ENCODE assay signal across 25 mouse cellular contexts in the genomic region with DNA sequence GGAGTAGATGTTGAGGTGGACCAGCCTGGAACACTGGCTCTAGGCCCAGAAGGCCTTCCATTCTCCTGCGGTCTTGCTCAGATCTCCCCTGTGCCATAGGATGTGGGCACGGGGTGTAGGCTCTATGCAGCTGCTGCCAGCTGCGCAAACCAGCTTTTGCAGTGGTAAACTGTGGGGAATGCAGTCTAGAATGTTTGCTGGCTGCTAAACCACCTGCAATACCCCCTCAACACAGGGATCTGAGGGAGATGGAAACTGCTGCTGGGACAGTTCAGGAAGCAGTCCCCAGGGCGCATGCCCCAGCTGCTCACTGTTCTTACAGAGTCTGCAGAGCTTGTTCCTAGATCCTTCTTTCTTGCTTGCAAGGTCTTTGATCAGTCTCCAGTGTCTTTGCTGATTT.
A peak's percentile ranks its signal among the peaks of the same experiment; 100 is the strongest.
DNase-seq lines count a peak whose midpoint lies in the region; ATAC-seq and TF ChIP-seq lines count a peak whose summit lies in the region.
"Had no signal": no experiment of that assay in that cellular context is flagged by ENCODE, and none has a peak within 500 bp of the region (broad histone marks: within the 10 kb centered on the region; RNA-seq: fewer than 3 reads in every experiment).

No protein-coding gene starts in this region.

- 90% methylated on average over 4 of the region's 4 CpGs for WGBS in midbrain, embryonic 10.5 days
- WGBS in midbrain, embryonic 15.5 days, result 92% methylated on average over 4 of the region's 4 CpGs
- 13% methylated on average over 4 of the region's 4 CpGs for WGBS in thymus, adult 2 months
- WGBS in hindbrain, embryonic 13.5 days, result 97% methylated on average over 4 of the region's 4 CpGs

- H3K4me1 ChIP-seq in midbrain, embryonic 10.5 days, result no peaks in the 10 kb centered on the region
- H3K4me1 ChIP-seq in midbrain, embryonic 15.5 days, result no peaks in the 10 kb centered on the region
- peaks cover 16% of the 10 kb centered on the region for H3K4me1 ChIP-seq in thymus, adult 2 months (replicated peaks; ENCODE audit: control insufficient read depth, insufficient read depth, low read length)
- peaks cover 7% of the 10 kb centered on the region; the same call in 1 of the 2 replicates for H3K4me1 ChIP-seq in hindbrain, embryonic 13.5 days (replicated peaks)
- H3K4me1 ChIP-seq: embryonic facial prominence, embryonic 12.5 days; embryonic facial prominence, embryonic 15.5 days had no signal

- no peak overlapping the region for H3K4me2 ChIP-seq in midbrain, embryonic 15.5 days
- H3K4me2 ChIP-seq in hindbrain, embryonic 13.5 days, result no peak overlapping the region
- H3K4me2 ChIP-seq: embryonic facial prominence, embryonic 12.5 days; embryonic facial prominence, embryonic 15.5 days; heart, embryonic 11.5 days; hindbrain, embryonic 12.5 days had no signal

- no peak overlapping the region for H3K4me3 ChIP-seq in midbrain, embryonic 10.5 days
- H3K4me3 ChIP-seq in midbrain, embryonic 15.5 days, result no peak overlapping the region
- H3K4me3 ChIP-seq in thymus, adult 2 months (ENCODE audit: control insufficient read depth, insufficient read depth, low read length), result no peak overlapping the region
- no peak overlapping the region for H3K4me3 ChIP-seq in hindbrain, embryonic 13.5 days
- H3K4me3 ChIP-seq: embryonic facial prominence, embryonic 12.5 days; embryonic facial prominence, embryonic 15.5 days; heart, adult 2 months; hindbrain, embryonic 12.5 days had no signal

- no peak for TF ChIP-seq CTCF in thymus, adult 2 months (IDR thresholded peaks at IDR 0.05; ENCODE audit: borderline replicate concordance, control insufficient read depth, extremely low read depth, insufficient read depth, low read length, poor library complexity)

- TF ChIP-seq POLR2A in thymus, adult 2 months (IDR thresholded peaks at IDR 0.05; ENCODE audit: control insufficient read depth, extremely low read depth, insufficient read depth, low read length, poor library complexity), result 0 out of 2 replicates have a peak, but pooled peaks have one; percentile 38

- H3K27ac ChIP-seq in midbrain, embryonic 10.5 days (replicated peaks), result 0 out of 2 replicates have a peak overlapping the region, but pooled peaks have one; percentile 3
- H3K27ac ChIP-seq in midbrain, embryonic 15.5 days, result no peak overlapping the region
- peak overlapping the region; percentile 47; the same call in 1 of the 2 replicates for H3K27ac ChIP-seq in thymus, adult 2 months (ENCODE audit: control insufficient read depth, insufficient read depth, low read length)
- H3K27ac ChIP-seq in hindbrain, embryonic 13.5 days, result no peak overlapping the region
- H3K27ac ChIP-seq: embryonic facial prominence, embryonic 12.5 days; embryonic facial prominence, embryonic 15.5 days; heart, adult 2 months; hindbrain, embryonic 12.5 days had no signal

- H3K9ac ChIP-seq in midbrain, embryonic 15.5 days, result no peak overlapping the region
- no peak overlapping the region for H3K9ac ChIP-seq in hindbrain, embryonic 13.5 days
- H3K9ac ChIP-seq: embryonic facial prominence, embryonic 12.5 days; embryonic facial prominence, embryonic 15.5 days; forebrain, postnatal 0 days; hindbrain, embryonic 12.5 days had no signal

- no peak for DNase-seq in midbrain, embryonic 10.5 days (ENCODE audit: low spot score)
- DNase-seq in thymus, adult 2 months, result peak; percentile 56
- DNase-seq in thymus, postnatal 14 days, result peak; percentile 70
- peak; percentile 68 for DNase-seq in thymus, postnatal 4 days
- no peak for DNase-seq in frontal cortex, postnatal 10 days (ENCODE audit: low spot score in 2 of 2)
- DNase-seq: adrenal gland, postnatal 10 days; adrenal gland, postnatal 36 days; B cell, adult 2 months; cerebellum, adult 18-20 months; cerebellum, adult 9-10 months; cerebellum, postnatal 14 days; forebrain, postnatal 0 days; gastrocnemius, postnatal 25 days; heart, adult 2 months had no signal

- no peak for ATAC-seq in midbrain, embryonic 15.5 days (replicated peaks)
- no peak for ATAC-seq in hindbrain, embryonic 13.5 days (ENCODE audit: low FRiP score)
- ATAC-seq: forebrain, embryonic 14.5 days; forebrain, postnatal 0 days; hindbrain, embryonic 16.5 days; Patski had no signal

- H3K9me3 ChIP-seq in midbrain, embryonic 10.5 days (replicated peaks), result no peaks in the 10 kb centered on the region
- no peaks in the 10 kb centered on the region for H3K9me3 ChIP-seq in midbrain, embryonic 15.5 days
- no peaks in the 10 kb centered on the region for H3K9me3 ChIP-seq in hindbrain, embryonic 13.5 days
- H3K9me3 ChIP-seq: embryonic facial prominence, embryonic 12.5 days; embryonic facial prominence, embryonic 15.5 days; G1E; hindbrain, embryonic 12.5 days had no signal

- H3K27me3 ChIP-seq in midbrain, embryonic 10.5 days (ENCODE audit: low read depth, poor library complexity, severe bottlenecking), result no peaks in the 10 kb centered on the region
- no peaks in the 10 kb centered on the region for H3K27me3 ChIP-seq in midbrain, embryonic 15.5 days (replicated peaks)
- H3K27me3 ChIP-seq in thymus, adult 2 months (ENCODE audit: control insufficient read depth, insufficient read depth, low read length), result no peaks in the 10 kb centered on the region
- no peaks in the 10 kb centered on the region for H3K27me3 ChIP-seq in hindbrain, embryonic 13.5 days
- H3K27me3 ChIP-seq: CH12.LX; embryonic facial prominence, embryonic 12.5 days; embryonic facial prominence, embryonic 15.5 days; hindbrain, embryonic 12.5 days; Patski had no signal

- peaks cover 82% of the 10 kb centered on the region for H3K36me3 ChIP-seq in midbrain, embryonic 10.5 days
- H3K36me3 ChIP-seq in midbrain, embryonic 15.5 days (replicated peaks), result peaks cover 3% of the 10 kb centered on the region; the same call in 1 of the 2 replicates
- H3K36me3 ChIP-seq in thymus, adult 2 months (ENCODE audit: control insufficient read depth, insufficient read depth, low read length), result peaks cover 37% of the 10 kb centered on the region
- peaks cover 56% of the 10 kb centered on the region for H3K36me3 ChIP-seq in hindbrain, embryonic 13.5 days

Comparison
In these comparisons a context has a peak if more than half of its experiments do, and no peak if none do; other contexts are left out.
1. H3K27ac ChIP-seq: peak in midbrain, embryonic 10.5 days (single experiment) and thymus, adult 2 months (single experiment); none in midbrain, embryonic 15.5 days (single experiment) and hindbrain, embryonic 13.5 days (single experiment).
2. DNase-seq: peak in thymus, adult 2 months (single experiment), thymus, postnatal 14 days (single experiment) and thymus, postnatal 4 days (single experiment); none in midbrain, embryonic 10.5 days (single experiment) and frontal cortex, postnatal 10 days (0 of 2).